Mouse (Mus musculus) neural tube, embryonic 12.5 days (tissue): ENCODE measurements at regions not wholly inside any gene's neighbourhood (a gene's known extent, or its start where the extent isn't known, plus 50 kb on each side); places are given as distances from the start of the nearest gene placed in this dataset.

Experiments used
- ATAC-seq: fragments of 200-750 bp; cut with Nextera tagmentation; 2 replicates; pipeline ENCODE4 v1.8.0; 2017; ENCODE audit warnings: low read depth, mild to moderate bottlenecking, moderate TSS enrichment, moderate library complexity; ENCODE audit not compliant: low FRiP score
- H3K27ac ChIP-seq: fragments of 300-500 bp; sonication (generic); 2 replicates; pipeline ENCODE4 v1.5.1; 2016
- H3K27me3 ChIP-seq: fragments of 300-500 bp; sonication (generic); replicated peaks from 2 replicates; pipeline ENCODE4 v1.6.1; 2016; ENCODE audit warnings: mild to moderate bottlenecking
- H3K36me3 ChIP-seq: fragments of 300-500 bp; sonication (generic); 2 replicates; pipeline ENCODE4 v1.6.1; 2016; ENCODE audit warnings: mild to moderate bottlenecking
- H3K4me1 ChIP-seq: fragments of 300-500 bp; sonication (generic); 2 replicates; pipeline ENCODE4 v1.6.1; 2016
- H3K4me2 ChIP-seq: fragments of 300-500 bp; sonication (generic); replicated peaks from 2 replicates; pipeline ENCODE4 v1.6.1; 2016; ENCODE audit warnings: mild to moderate bottlenecking
- H3K4me3 ChIP-seq: fragments of 300-500 bp; sonication (generic); 2 replicates; pipeline ENCODE4 v1.5.1; 2016
- H3K9ac ChIP-seq: fragments of 300-500 bp; sonication (generic); 2 replicates; pipeline ENCODE4 v1.6.1; 2016; ENCODE audit warnings: mild to moderate bottlenecking
- H3K9me3 ChIP-seq: fragments of 300-500 bp; sonication (generic); 2 replicates; pipeline ENCODE4 v1.6.1; 2016; ENCODE audit warnings: mild to moderate bottlenecking
- WGBS: fragments of 180-500 bp; shearing (Covaris S2); methylation state at CpG from one replicate; pipeline ENCODE4 v1.1.7; 2016; 5-methylcytosine and 5-hydroxymethylcytosine counted together

- Histone ChIP-seq H3K9me3 (no peaks in the 10 kb centered on the region), H3K36me3 (no peaks in the 10 kb centered on the region), H3K4me1 (no peaks in the 10 kb centered on the region), H3K27ac (no peak overlapping the region), H3K27me3 (no peaks in the 10 kb centered on the region), H3K9ac (no peak overlapping the region), H3K4me2 (no peak overlapping the region), H3K4me3 (no peak overlapping the region)
- ATAC-seq = no peak
- 93% methylated on average over 2 of the region's 2 CpGs for WGBS
Observed at GRCm38 (mm10) chr15:62395377-62395776, 1449.6 kb downstream of the Gsdmc2 start.

DNA sequence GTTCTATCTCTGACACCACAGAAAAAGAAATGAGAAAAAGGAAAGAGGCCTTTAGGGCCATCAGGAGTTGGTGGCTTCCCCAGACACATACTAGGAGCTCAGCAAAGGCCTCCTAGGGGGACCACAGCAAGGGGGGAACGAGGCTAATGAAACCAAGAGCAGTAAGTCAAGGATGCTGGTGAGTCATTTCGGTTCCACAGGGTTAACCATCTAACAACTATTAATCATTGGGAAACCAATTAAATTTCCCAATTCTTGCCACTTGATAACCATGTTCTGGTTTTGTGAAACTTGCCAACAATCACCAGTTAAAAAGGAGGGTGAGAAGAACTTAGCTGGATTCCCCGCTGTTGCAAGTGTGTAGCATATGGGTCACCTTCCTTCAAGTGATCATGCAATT, 1451.6 kb downstream of the Gsdmc2 start:
- no peak overlapping the region for H3K4me3 ChIP-seq
- H3K4me2 ChIP-seq = no peak overlapping the region
- H3K27ac ChIP-seq = no peak overlapping the region
- H3K4me1 ChIP-seq = no peaks in the 10 kb centered on the region
- no peaks in the 10 kb centered on the region for H3K36me3 ChIP-seq
- no peak overlapping the region for H3K9ac ChIP-seq
- H3K27me3 ChIP-seq = no peaks in the 10 kb centered on the region
- 84% methylated on average over 3 of the region's 3 CpGs for WGBS
- ATAC-seq = no peak
- H3K9me3 ChIP-seq = no peaks in the 10 kb centered on the region

- no peak overlapping the region for H3K9ac ChIP-seq
- H3K36me3 ChIP-seq = no peaks in the 10 kb centered on the region
- ATAC-seq = no peak
- WGBS = 44% methylated on average over 1 of the region's 1 CpGs
- no peaks in the 10 kb centered on the region for H3K27me3 ChIP-seq
- H3K4me2 ChIP-seq = no peak overlapping the region
- H3K27ac ChIP-seq = no peak overlapping the region
- H3K9me3 ChIP-seq = no peaks in the 10 kb centered on the region
- no peaks in the 10 kb centered on the region for H3K4me1 ChIP-seq
- H3K4me3 ChIP-seq = no peak overlapping the region
Observed at GRCm38 (mm10) chr15:62392839-62393238, 1452.1 kb downstream of the Gsdmc2 start.

DNA sequence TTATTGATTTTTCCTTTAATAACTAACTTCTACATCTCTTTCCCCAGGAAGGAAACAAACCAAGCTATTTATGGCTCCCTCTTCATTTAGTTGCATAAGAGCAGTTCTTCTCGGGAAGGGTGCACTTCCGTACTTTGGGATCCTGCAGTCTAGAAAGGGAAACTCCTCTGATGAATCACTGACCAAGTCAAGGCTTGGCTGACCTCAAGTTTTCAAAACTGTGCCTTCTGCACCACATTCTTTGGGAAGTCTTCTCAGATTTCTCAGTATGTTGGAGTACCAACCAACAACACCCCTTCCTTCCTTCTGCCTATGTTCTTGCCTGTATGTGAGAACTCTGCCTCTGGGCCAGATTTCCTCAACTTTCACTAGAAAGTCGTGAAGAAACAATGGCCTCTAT, 1452.6 kb downstream of the Gsdmc2 start:
- no peaks in the 10 kb centered on the region for H3K36me3 ChIP-seq
- H3K27me3 ChIP-seq = no peaks in the 10 kb centered on the region
- ATAC-seq = no peak
- H3K9me3 ChIP-seq = no peaks in the 10 kb centered on the region
- no peak overlapping the region for H3K27ac ChIP-seq
- no peak overlapping the region for H3K4me2 ChIP-seq
- no peaks in the 10 kb centered on the region for H3K4me1 ChIP-seq
- H3K4me3 ChIP-seq = no peak overlapping the region
- H3K9ac ChIP-seq = no peak overlapping the region
- WGBS = 83% methylated on average over 3 of the region's 3 CpGs

- Histone ChIP-seq H3K27me3 (no peaks in the 10 kb centered on the region), H3K4me3 (no peak overlapping the region), H3K27ac (no peak overlapping the region), H3K9ac (no peak overlapping the region), H3K4me2 (no peak overlapping the region), H3K9me3 (no peaks in the 10 kb centered on the region), H3K36me3 (no peaks in the 10 kb centered on the region), H3K4me1 (no peaks in the 10 kb centered on the region)
- ATAC-seq = no peak
- WGBS = over 99% methylated on average over 3 of the region's 3 CpGs
Observed at GRCm38 (mm10) chr15:62389431-62390105, 1455.4 kb downstream of the Gsdmc2 start.

DNA sequence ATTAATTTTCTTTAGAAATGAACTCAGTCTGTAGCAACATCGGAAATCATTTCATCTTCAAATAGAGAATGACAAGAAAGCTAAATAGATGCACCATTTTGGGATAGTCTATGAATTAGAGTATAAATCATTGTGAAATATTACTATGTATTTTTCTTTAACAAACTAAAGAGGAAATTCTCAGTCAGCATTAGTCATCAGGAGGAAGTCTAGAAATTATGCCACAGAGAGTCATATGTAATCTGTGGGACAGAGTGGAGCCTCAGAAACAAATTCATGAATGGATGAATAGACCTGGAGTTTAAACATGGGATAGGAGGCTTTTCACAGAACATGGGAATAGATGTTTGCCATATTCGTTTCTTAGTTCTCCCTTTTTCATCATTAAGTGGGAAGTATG, 1459.4 kb upstream of the A1bg start:
- H3K36me3 ChIP-seq = no peaks in the 10 kb centered on the region
- H3K27me3 ChIP-seq = no peaks in the 10 kb centered on the region
- no peak overlapping the region for H3K4me2 ChIP-seq
- WGBS = 78% methylated on average over 2 of the region's 2 CpGs
- H3K9me3 ChIP-seq = no peaks in the 10 kb centered on the region
- H3K4me1 ChIP-seq = no peaks in the 10 kb centered on the region
- no peak for ATAC-seq
- H3K9ac ChIP-seq = no peak overlapping the region
- no peak overlapping the region for H3K4me3 ChIP-seq
- H3K27ac ChIP-seq = no peak overlapping the region

- 94% methylated on average over 3 of the region's 3 CpGs for WGBS
Observed at GRCm38 (mm10) chr15:62374641-62375040, 1451.8 kb upstream of the A1bg start.

DNA sequence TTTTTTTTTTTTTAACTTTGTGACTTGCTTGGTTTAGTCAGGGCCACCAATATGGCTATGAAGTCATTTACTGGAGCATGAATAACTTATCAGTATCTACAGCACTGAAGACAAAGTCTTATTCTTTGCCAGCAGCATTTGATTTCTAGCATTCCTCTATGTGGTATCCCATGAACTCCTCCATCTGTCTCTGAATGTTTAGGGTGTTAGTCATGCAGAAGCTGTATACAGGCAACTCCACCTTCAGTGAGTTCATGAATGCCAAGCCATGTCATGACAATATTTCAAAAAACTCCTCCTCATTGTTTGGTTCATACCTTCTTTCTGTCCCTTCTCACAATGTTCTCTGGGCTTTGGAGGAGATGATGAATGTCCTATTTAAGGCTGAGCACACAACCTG, 1438.4 kb upstream of the A1bg start:
- Histone ChIP-seq H3K4me2 (no peak overlapping the region), H3K9ac (no peak overlapping the region), H3K27me3 (no peaks in the 10 kb centered on the region), H3K4me1 (no peaks in the 10 kb centered on the region), H3K4me3 (no peak overlapping the region), H3K9me3 (no peaks in the 10 kb centered on the region), H3K27ac (no peak overlapping the region), H3K36me3 (no peaks in the 10 kb centered on the region)
- ATAC-seq = no peak

More at GRCm38 (mm10) chr15:62374641-62375040, 1451.8 kb upstream of the A1bg start:
- H3K4me3 ChIP-seq = no peak overlapping the region
- H3K36me3 ChIP-seq = no peaks in the 10 kb centered on the region
- H3K4me1 ChIP-seq = no peaks in the 10 kb centered on the region
- no peaks in the 10 kb centered on the region for H3K27me3 ChIP-seq
- H3K9ac ChIP-seq = no peak overlapping the region
- no peak overlapping the region for H3K27ac ChIP-seq
- no peak for ATAC-seq
- H3K9me3 ChIP-seq = no peaks in the 10 kb centered on the region
- H3K4me2 ChIP-seq = no peak overlapping the region

- WGBS = 73% methylated on average over 8 of the region's 8 CpGs
- Histone ChIP-seq H3K4me1 (no peaks in the 10 kb centered on the region), H3K4me3 (no peak overlapping the region), H3K4me2 (no peak overlapping the region), H3K27ac (no peak overlapping the region), H3K27me3 (no peaks in the 10 kb centered on the region), H3K9ac (no peak overlapping the region), H3K36me3 (no peaks in the 10 kb centered on the region), H3K9me3 (no peaks in the 10 kb centered on the region)
- no peak for ATAC-seq
Observed at GRCm38 (mm10) chr15:62358338-62359239, 1435.8 kb upstream of the A1bg start.

DNA sequence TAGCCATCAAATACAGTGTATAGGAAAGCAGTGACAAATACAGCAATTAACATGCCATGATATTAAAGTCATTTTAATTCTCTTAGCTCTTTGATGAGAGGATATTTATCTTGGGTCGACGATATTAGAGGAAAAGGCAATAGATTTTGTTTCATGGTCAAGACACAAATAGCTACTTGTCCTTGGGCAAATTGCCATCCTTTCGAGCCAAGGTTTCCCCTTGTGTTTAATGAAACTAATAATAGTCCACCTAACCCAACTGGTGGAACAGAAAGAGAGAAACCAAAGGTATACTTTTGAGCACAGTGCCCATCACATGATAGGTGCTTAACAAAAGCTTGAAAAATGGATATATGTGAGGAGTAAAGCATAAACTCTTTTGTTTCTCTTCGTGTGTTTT, 1431.0 kb upstream of the A1bg start:
- Histone ChIP-seq H3K9ac (no peak overlapping the region), H3K4me1 (no peaks in the 10 kb centered on the region), H3K4me2 (no peak overlapping the region), H3K27me3 (no peaks in the 10 kb centered on the region), H3K9me3 (no peaks in the 10 kb centered on the region), H3K36me3 (no peaks in the 10 kb centered on the region), H3K27ac (no peak overlapping the region), H3K4me3 (no peak overlapping the region)
- no peak for ATAC-seq
- WGBS = 86% methylated on average over 4 of the region's 4 CpGs

DNA sequence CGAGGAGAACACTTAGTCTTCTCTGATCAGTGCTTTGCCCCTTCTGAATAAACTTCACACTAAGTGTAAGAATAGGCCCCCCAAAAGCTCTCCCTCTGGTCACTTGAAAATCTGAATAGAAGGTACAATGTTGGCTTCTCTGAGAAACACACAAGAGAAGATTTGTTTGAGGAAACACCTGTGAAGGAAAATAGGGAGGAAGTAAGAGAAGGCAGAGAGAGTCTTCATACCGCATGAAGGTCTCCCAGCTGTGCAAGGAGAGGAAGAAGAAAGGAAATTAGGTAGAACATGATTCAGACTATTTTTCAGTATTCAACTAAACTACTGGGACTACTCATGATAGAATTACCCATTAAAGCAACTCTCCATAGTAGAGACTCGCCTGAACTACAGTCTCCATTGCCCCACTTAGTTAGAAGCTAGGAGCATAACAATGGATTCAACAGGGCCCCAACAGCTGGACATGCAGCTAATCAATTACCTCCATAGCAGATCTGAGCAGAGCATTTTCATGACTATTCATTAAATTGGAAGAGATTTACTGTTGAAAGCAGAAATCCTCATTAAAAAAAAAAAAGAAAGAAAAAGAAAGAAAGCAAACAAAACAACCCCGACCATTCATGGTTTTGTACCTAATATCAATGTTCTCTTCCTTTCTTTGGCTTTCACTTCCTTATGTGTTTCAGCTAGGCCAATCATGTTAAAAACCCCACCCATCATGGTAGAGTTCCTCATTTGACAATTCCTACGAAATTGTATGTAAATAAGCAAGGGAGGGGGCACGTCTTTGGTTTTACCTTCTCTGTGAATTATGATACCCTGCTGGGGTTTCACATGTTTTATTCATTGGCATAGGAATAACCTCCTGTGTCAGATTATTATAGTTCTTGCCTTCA, 1428.3 kb upstream of the A1bg start:
- no peak overlapping the region for H3K27ac ChIP-seq

GRCm38 (mm10) chr15:62349981-62350380, 1427.2 kb upstream of the A1bg start:
- Histone ChIP-seq H3K36me3 (no peaks in the 10 kb centered on the region), H3K27ac (no peak overlapping the region), H3K4me3 (no peak overlapping the region), H3K9ac (no peak overlapping the region), H3K4me1 (no peaks in the 10 kb centered on the region), H3K9me3 (no peaks in the 10 kb centered on the region), H3K27me3 (no peaks in the 10 kb centered on the region), H3K4me2 (no peak overlapping the region)
- ATAC-seq = no peak
- 97% methylated on average over 3 of the region's 3 CpGs for WGBS

More for the DNA sequence above, 1428.3 kb upstream of the A1bg start:
- no peaks in the 10 kb centered on the region for H3K9me3 ChIP-seq
- 75% methylated on average over 6 of the region's 6 CpGs for WGBS
- no peaks in the 10 kb centered on the region for H3K36me3 ChIP-seq
- no peaks in the 10 kb centered on the region for H3K27me3 ChIP-seq
- H3K4me3 ChIP-seq = no peak overlapping the region
- no peak overlapping the region for H3K9ac ChIP-seq
- H3K4me2 ChIP-seq = no peak overlapping the region
- ATAC-seq = no peak
- H3K4me1 ChIP-seq = no peaks in the 10 kb centered on the region
